Mouse (Mus musculus): ENCODE results near the gene Klrb1. TPM values are rescaled to one million over a fixed set of nuclear protein-coding genes. Genes with fewer than 3 reads are reported as not detected.
A peak's percentile ranks its signal among the peaks of the same experiment; 100 is the strongest.
"Not testable (repeated sequence)": the region's sequence is repeated elsewhere in the genome, so short reads cannot be mapped to it uniquely, and the experiment has no call there.

Klrb1 gene
- polyA plus RNA-seq (2014; fragmentation: Nextera tagmentation; extraction: Ambion mirVana): not detected in 2 replicates

GRCm38 (mm10) chr6:128722959-128723358, at the start of gene Klrb1:
Gene Klrb1, minus strand, starts transcription at chr6:128723059.
- ATAC-seq (ENCODE audit: insufficient read depth, low FRiP score, low TSS enrichment) (no peak), DNase-seq (ENCODE audit: low spot score) (no peak)
- H3K4me2 ChIP-seq (ENCODE audit: low read depth): no peak within 1 kb of the TSS
- H3K27ac ChIP-seq (ENCODE audit: low read depth, low read length): no peak within 1 kb of the TSS
- no peaks in the 10 kb centered on the region for H3K4me1 ChIP-seq (ENCODE audit: control insufficient read depth, insufficient read depth, low read length)
- H3K27me3 ChIP-seq (ENCODE audit: control insufficient read depth, insufficient read depth, low read length): no peaks in the 10 kb centered on the region
- H3K36me3 ChIP-seq (ENCODE audit: control insufficient read depth, insufficient read depth, low read length): no peaks in the 10 kb centered on the region
- H3K9me3 ChIP-seq (ENCODE audit: control insufficient read depth, low read length): no peaks in the 10 kb centered on the region
- WGBS: 88% methylated on average over 4 of the region's 4 CpGs
- no peak within 1 kb of the TSS for H3K4me3 ChIP-seq (ENCODE audit: low read depth, low read length)
- H3K9ac ChIP-seq (ENCODE audit: low read length): no peak within 1 kb of the TSS

- Histone ChIP-seq H3K4me2 (ENCODE audit: low read depth) (no peak overlapping the region), H3K27ac (ENCODE audit: low read depth, low read length) (no peak overlapping the region), H3K9ac (ENCODE audit: low read length) (no peak overlapping the region), H3K4me3 (ENCODE audit: low read depth, low read length) (no peak overlapping the region), H3K4me1 (ENCODE audit: control insufficient read depth, insufficient read depth, low read length) (no peaks in the 10 kb centered on the region), H3K27me3 (ENCODE audit: control insufficient read depth, insufficient read depth, low read length) (no peaks in the 10 kb centered on the region), H3K9me3 (ENCODE audit: control insufficient read depth, low read length) (no peaks in the 10 kb centered on the region), H3K36me3 (ENCODE audit: control insufficient read depth, insufficient read depth, low read length) (no peaks in the 10 kb centered on the region)
- ATAC-seq (ENCODE audit: insufficient read depth, low FRiP score, low TSS enrichment) (no peak), DNase-seq (ENCODE audit: low spot score) (no peak)
- 85% methylated on average over 10 of the region's 10 CpGs for WGBS
Measured at GRCm38 (mm10) chr6:128769481-128770253, 46.8 kb upstream of the Klrb1 start.

GRCm38 (mm10) chr6:128768047-128768446, 45.2 kb upstream of the Klrb1 start:
- no peak overlapping the region for H3K4me3 ChIP-seq (ENCODE audit: low read depth, low read length)
- no peaks in the 10 kb centered on the region for H3K4me1 ChIP-seq (ENCODE audit: control insufficient read depth, insufficient read depth, low read length)
- no peak overlapping the region for H3K27ac ChIP-seq (ENCODE audit: low read depth, low read length)
- ATAC-seq (ENCODE audit: insufficient read depth, low FRiP score, low TSS enrichment) (no peak), DNase-seq (ENCODE audit: low spot score) (no peak)
- no peaks in the 10 kb centered on the region for H3K27me3 ChIP-seq (ENCODE audit: control insufficient read depth, insufficient read depth, low read length)
- H3K4me2 ChIP-seq (ENCODE audit: low read depth): no peak overlapping the region
- H3K9ac ChIP-seq (ENCODE audit: low read length): no peak overlapping the region
- H3K9me3 ChIP-seq (ENCODE audit: control insufficient read depth, low read length): no peaks in the 10 kb centered on the region
- WGBS: 78% methylated on average over 4 of the region's 4 CpGs
- no peaks in the 10 kb centered on the region for H3K36me3 ChIP-seq (ENCODE audit: control insufficient read depth, insufficient read depth, low read length)

GRCm38 (mm10) chr6:128766486-128767254, 43.8 kb upstream of the Klrb1 start:
- H3K27me3 ChIP-seq (ENCODE audit: control insufficient read depth, insufficient read depth, low read length); H3K4me3 ChIP-seq (ENCODE audit: low read depth, low read length); H3K4me2 ChIP-seq (ENCODE audit: low read depth); ATAC-seq (ENCODE audit: insufficient read depth, low FRiP score, low TSS enrichment); H3K27ac ChIP-seq (ENCODE audit: low read depth, low read length); H3K9me3 ChIP-seq (ENCODE audit: control insufficient read depth, low read length); H3K36me3 ChIP-seq (ENCODE audit: control insufficient read depth, insufficient read depth, low read length); H3K4me1 ChIP-seq (ENCODE audit: control insufficient read depth, insufficient read depth, low read length); H3K9ac ChIP-seq (ENCODE audit: low read length): not testable (repeated sequence)
- DNase-seq (ENCODE audit: low spot score): peak; percentile 58
- WGBS: 75% methylated on average over 6 of the region's 6 CpGs

- Histone ChIP-seq H3K27ac (ENCODE audit: low read depth, low read length) (no peak overlapping the region), H3K4me2 (ENCODE audit: low read depth) (no peak overlapping the region), H3K36me3 (ENCODE audit: control insufficient read depth, insufficient read depth, low read length) (no peaks in the 10 kb centered on the region), H3K27me3 (ENCODE audit: control insufficient read depth, insufficient read depth, low read length) (no peaks in the 10 kb centered on the region), H3K4me3 (ENCODE audit: low read depth, low read length) (no peak overlapping the region), H3K4me1 (ENCODE audit: control insufficient read depth, insufficient read depth, low read length) (no peaks in the 10 kb centered on the region; the same call in 1 of the 2 replicates), H3K9me3 (ENCODE audit: control insufficient read depth, low read length) (no peaks in the 10 kb centered on the region), H3K9ac (ENCODE audit: low read length) (no peak overlapping the region)
- WGBS: 84% methylated on average over 1 of the region's 1 CpGs
- no peak for ATAC-seq (ENCODE audit: insufficient read depth, low FRiP score, low TSS enrichment)
- DNase-seq (ENCODE audit: low spot score): no peak
Measured at GRCm38 (mm10) chr6:128765211-128765610, 42.4 kb upstream of the Klrb1 start.

- H3K4me3 ChIP-seq (ENCODE audit: low read depth, low read length): peak overlapping the region; percentile 36
- no peak for ATAC-seq (ENCODE audit: insufficient read depth, low FRiP score, low TSS enrichment)
- peak overlapping the region; percentile 36 for H3K4me2 ChIP-seq (ENCODE audit: low read depth)
- no peak for DNase-seq (ENCODE audit: low spot score)
- H3K4me1 ChIP-seq (ENCODE audit: control insufficient read depth, insufficient read depth, low read length): no peaks in the 10 kb centered on the region; the same call in 1 of the 2 replicates
- no peaks in the 10 kb centered on the region for H3K36me3 ChIP-seq (ENCODE audit: control insufficient read depth, insufficient read depth, low read length)
- 21% methylated on average over 5 of the region's 5 CpGs for WGBS
- no peaks in the 10 kb centered on the region for H3K27me3 ChIP-seq (ENCODE audit: control insufficient read depth, insufficient read depth, low read length)
- no peak overlapping the region for H3K27ac ChIP-seq (ENCODE audit: low read depth, low read length)
- H3K9me3 ChIP-seq (ENCODE audit: control insufficient read depth, low read length): no peaks in the 10 kb centered on the region
- H3K9ac ChIP-seq (ENCODE audit: low read length): no peak overlapping the region
Measured at GRCm38 (mm10) chr6:128764598-128764997, 41.7 kb upstream of the Klrb1 start.

GRCm38 (mm10) chr6:128763736-128764523, 41.1 kb upstream of the Klrb1 start:
- peak overlapping the region; percentile 63 for H3K9ac ChIP-seq (ENCODE audit: low read length)
- peak; percentile 90 for ATAC-seq (ENCODE audit: insufficient read depth, low FRiP score, low TSS enrichment)
- DNase-seq (ENCODE audit: low spot score): peak; percentile 97
- 3% methylated on average over 30 of the region's 30 CpGs for WGBS
- H3K4me3 ChIP-seq (ENCODE audit: low read depth, low read length): peak overlapping the region; percentile 47
- H3K4me1 ChIP-seq (ENCODE audit: control insufficient read depth, insufficient read depth, low read length): no peaks in the 10 kb centered on the region; the same call in 1 of the 2 replicates
- H3K9me3 ChIP-seq (ENCODE audit: control insufficient read depth, low read length): no peaks in the 10 kb centered on the region
- H3K4me2 ChIP-seq (ENCODE audit: low read depth): peak overlapping the region; percentile 58
- no peaks in the 10 kb centered on the region for H3K36me3 ChIP-seq (ENCODE audit: control insufficient read depth, insufficient read depth, low read length)
- H3K27ac ChIP-seq (ENCODE audit: low read depth, low read length): no peak overlapping the region
- no peaks in the 10 kb centered on the region for H3K27me3 ChIP-seq (ENCODE audit: control insufficient read depth, insufficient read depth, low read length)

- not testable (repeated sequence) for H3K9ac ChIP-seq (ENCODE audit: low read length); H3K36me3 ChIP-seq (ENCODE audit: control insufficient read depth, insufficient read depth, low read length); DNase-seq (ENCODE audit: low spot score); ATAC-seq (ENCODE audit: insufficient read depth, low FRiP score, low TSS enrichment); H3K4me1 ChIP-seq (ENCODE audit: control insufficient read depth, insufficient read depth, low read length); H3K27ac ChIP-seq (ENCODE audit: low read depth, low read length); H3K9me3 ChIP-seq (ENCODE audit: control insufficient read depth, low read length); H3K27me3 ChIP-seq (ENCODE audit: control insufficient read depth, insufficient read depth, low read length)
- Histone ChIP-seq H3K4me2 (ENCODE audit: low read depth) (peak overlapping the region; percentile 58; the same call in 1 of the 2 replicates), H3K4me3 (ENCODE audit: low read depth, low read length) (peak overlapping the region; percentile 47)
- WGBS: 80% methylated on average over 9 of the region's 10 CpGs
Measured at GRCm38 (mm10) chr6:128762892-128763670, 40.2 kb upstream of the Klrb1 start.

Measured in neural tube, embryonic 11.5 days (tissue).